Mouse (Mus musculus) midbrain, embryonic 14.5 days (tissue): ENCODE measurements around the gene Mlec. TPM values are rescaled to one million over a fixed set of nuclear protein-coding genes. Genes with fewer than 3 reads are reported as not detected.

Experiments
- ATAC-seq: fragments of 200-750 bp; cut with Nextera tagmentation; 2 replicates; pipeline ENCODE4 v1.8.0; 2017; ENCODE audit warnings: moderate number of reproducible peaks, moderate library complexity; ENCODE audit not compliant: low FRiP score, low TSS enrichment
- DNase-seq: peaks from one replicate; pipeline ENCODE4 v3.0.0-alpha.2; 2015
- H3K27ac ChIP-seq: fragments of 300-500 bp; sonication (generic); replicated peaks from 2 replicates; pipeline ENCODE4 v1.5.1; 2014; ENCODE audit warnings: mild to moderate bottlenecking, low read depth, low read length, moderate library complexity
- H3K27me3 ChIP-seq: fragments of 300-500 bp; sonication (generic); 2 replicates; pipeline ENCODE4 v1.6.1; 2014; ENCODE audit warnings: low read length, control low read depth, mixed read lengths; ENCODE audit not compliant: control insufficient read depth, insufficient read depth
- H3K36me3 ChIP-seq: fragments of 300-500 bp; sonication (generic); 2 replicates; pipeline ENCODE4 v1.6.1; 2014; ENCODE audit warnings: low read length, control low read depth; ENCODE audit not compliant: control insufficient read depth, insufficient read depth
- H3K4me1 ChIP-seq: fragments of 300-500 bp; sonication (generic); 2 replicates; pipeline ENCODE4 v1.6.1; 2014; ENCODE audit warnings: mild to moderate bottlenecking, antibody characterized with exemption, low read length, control low read depth; ENCODE audit not compliant: control insufficient read depth, insufficient read depth
- H3K4me2 ChIP-seq: fragments of 300-500 bp; sonication (generic); 2 replicates; pipeline ENCODE4 v1.6.1; 2014; ENCODE audit warnings: mild to moderate bottlenecking, low read length, moderate library complexity
- H3K4me3 ChIP-seq: fragments of 300-500 bp; sonication (generic); replicated peaks from 2 replicates; pipeline ENCODE4 v1.5.1; 2014; ENCODE audit warnings: low read depth, low read length
- H3K9ac ChIP-seq: fragments of 300-500 bp; sonication (generic); replicated peaks from 2 replicates; pipeline ENCODE4 v1.6.1; 2014; ENCODE audit warnings: mild to moderate bottlenecking, low read length, moderate library complexity
- H3K9me3 ChIP-seq: fragments of 300-500 bp; sonication (generic); 2 replicates; pipeline ENCODE4 v1.6.1; 2016; ENCODE audit warnings: low read length, control low read depth, mixed read lengths; ENCODE audit not compliant: control insufficient read depth
- WGBS: fragments of 180-500 bp; shearing (Covaris S2); extraction: QIAGEN DNeasy Blood & Tissue Kit; methylation state at CpG from one replicate; pipeline ENCODE4 v1.1.7; 2014; 5-methylcytosine and 5-hydroxymethylcytosine counted together
- polyA plus RNA-seq: library from polyadenylated mRNA; unstranded; fragments of >200 nt; fragmentation: Nextera tagmentation; extraction: Ambion mirVana; gene quantifications from 2 replicates; pipeline ENCODE4 v1.2.1, GENCODE M21; 2014

The Mlec gene
- polyA plus RNA-seq, 1 experiment from 2014 or later = 18.6 TPM

GRCm38 (mm10) chr5:115182925-115183324, 24.9 kb upstream of the Mlec start:
- peaks cover 17% of the 10 kb centered on the region for H3K4me1 ChIP-seq
- no peak for DNase-seq
- no peak for ATAC-seq

GRCm38 (mm10) chr5:115181248-115181940, 23.4 kb upstream of the Mlec start:
- WGBS = 82% methylated on average over 13 of the region's 13 CpGs
- no peak overlapping the region for H3K4me2 ChIP-seq
- H3K9me3 ChIP-seq = no peaks in the 10 kb centered on the region
- no peak for DNase-seq
- no peaks in the 10 kb centered on the region for H3K27me3 ChIP-seq
- H3K27ac ChIP-seq = no peak overlapping the region
- H3K36me3 ChIP-seq = no peaks in the 10 kb centered on the region
- H3K4me3 ChIP-seq = no peak overlapping the region
- H3K9ac ChIP-seq = no peak overlapping the region
- H3K4me1 ChIP-seq = peaks cover 11% of the 10 kb centered on the region
- no peak for ATAC-seq

More at GRCm38 (mm10) chr5:115182925-115183324, 24.9 kb upstream of the Mlec start:
- 85% methylated on average over 8 of the region's 8 CpGs for WGBS
- H3K4me2 ChIP-seq = no peak overlapping the region
- no peak overlapping the region for H3K4me3 ChIP-seq
- no peak overlapping the region for H3K27ac ChIP-seq
- H3K36me3 ChIP-seq = no peaks in the 10 kb centered on the region
- H3K9me3 ChIP-seq = no peaks in the 10 kb centered on the region
- no peaks in the 10 kb centered on the region for H3K27me3 ChIP-seq
- no peak overlapping the region for H3K9ac ChIP-seq

DNA sequence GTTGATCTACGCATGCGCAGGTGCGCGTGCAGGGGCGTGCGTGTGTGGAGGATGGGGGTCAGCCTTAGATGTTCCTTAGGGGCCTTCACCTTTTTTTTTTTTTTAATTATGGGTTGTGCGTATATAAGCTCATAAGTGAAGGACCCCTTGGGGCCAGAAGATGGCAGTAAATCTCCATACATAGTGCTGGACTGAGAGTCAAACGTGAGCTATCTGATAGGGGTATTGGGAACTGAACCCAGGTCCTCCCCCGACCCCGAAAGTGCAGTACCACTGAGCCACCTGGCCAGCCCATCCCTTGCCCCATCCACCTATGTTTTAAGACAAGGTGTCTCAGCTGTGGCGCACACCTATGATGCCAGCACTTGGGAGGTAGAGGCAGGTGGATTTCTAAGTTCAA, 21.6 kb upstream of the Mlec start:
- 92% methylated on average over 11 of the region's 11 CpGs for WGBS
- H3K4me2 ChIP-seq = no peak overlapping the region

GRCm38 (mm10) chr5:115177866-115178265, 19.9 kb upstream of the Mlec start:
- WGBS = 82% methylated on average over 6 of the region's 6 CpGs
- H3K36me3 ChIP-seq = no peaks in the 10 kb centered on the region
- no peak overlapping the region for H3K4me2 ChIP-seq
- no peak overlapping the region for H3K4me3 ChIP-seq
- no peaks in the 10 kb centered on the region for H3K4me1 ChIP-seq
- no peak for DNase-seq
- H3K27ac ChIP-seq = no peak overlapping the region
- ATAC-seq = no peak
- H3K27me3 ChIP-seq = no peaks in the 10 kb centered on the region
- H3K9me3 ChIP-seq = no peaks in the 10 kb centered on the region
- H3K9ac ChIP-seq = no peak overlapping the region

More for the DNA sequence above, 21.6 kb upstream of the Mlec start:
- no peaks in the 10 kb centered on the region for H3K9me3 ChIP-seq
- no peak for DNase-seq
- no peak overlapping the region for H3K4me3 ChIP-seq
- ATAC-seq = no peak
- H3K9ac ChIP-seq = no peak overlapping the region
- no peaks in the 10 kb centered on the region for H3K27me3 ChIP-seq
- no peaks in the 10 kb centered on the region for H3K36me3 ChIP-seq
- H3K4me1 ChIP-seq = peaks cover 8% of the 10 kb centered on the region; the same call in 1 of the 2 replicates
- no peak overlapping the region for H3K27ac ChIP-seq

GRCm38 (mm10) chr5:115174554-115174953, 16.6 kb upstream of the Mlec start:
- H3K4me2 ChIP-seq = no peak overlapping the region
- no peak overlapping the region for H3K9ac ChIP-seq
- H3K9me3 ChIP-seq = no peaks in the 10 kb centered on the region
- DNase-seq = no peak
- no peaks in the 10 kb centered on the region for H3K27me3 ChIP-seq
- H3K4me3 ChIP-seq = no peak overlapping the region
- H3K4me1 ChIP-seq = no peaks in the 10 kb centered on the region
- H3K36me3 ChIP-seq = no peaks in the 10 kb centered on the region
- H3K27ac ChIP-seq = no peak overlapping the region
- ATAC-seq = no peak
- WGBS = 95% methylated on average over 1 of the region's 1 CpGs

DNA sequence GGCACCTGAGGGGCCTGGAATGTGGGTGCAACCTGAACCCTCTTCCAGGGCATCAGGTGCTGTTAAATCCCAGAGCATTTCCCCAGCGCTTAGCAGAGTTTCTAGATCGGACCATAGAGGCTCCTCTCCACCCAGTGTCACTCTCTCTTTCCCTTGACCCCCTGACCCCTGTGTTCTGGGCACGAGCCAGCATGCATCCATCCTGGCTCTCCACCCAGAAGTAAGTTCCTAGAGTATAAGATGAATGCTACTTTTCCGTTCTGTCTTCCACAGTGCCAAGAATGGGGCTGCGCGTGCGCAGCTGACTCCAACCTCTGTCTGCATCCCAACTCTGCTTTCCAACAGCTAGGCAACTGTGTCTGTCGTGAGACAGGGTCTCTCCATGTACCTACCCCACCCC, 12.2 kb upstream of the Mlec start:
- Histone ChIP-seq H3K9ac (no peak overlapping the region), H3K4me2 (no peak overlapping the region), H3K27ac (no peak overlapping the region), H3K9me3 (no peaks in the 10 kb centered on the region), H3K27me3 (no peaks in the 10 kb centered on the region), H3K4me3 (no peak overlapping the region), H3K36me3 (no peaks in the 10 kb centered on the region), H3K4me1 (0 out of 2 replicates have a peak, but pooled peaks cover 5% of the 10 kb centered on the region)
- DNase-seq (no peak), ATAC-seq (no peak)
- WGBS = 81% methylated on average over 8 of the region's 8 CpGs

- no peaks in the 10 kb centered on the region for H3K27me3 ChIP-seq
- 48% methylated on average over 27 of the region's 27 CpGs for WGBS
- H3K4me2 ChIP-seq = no peak overlapping the region
- H3K36me3 ChIP-seq = no peaks in the 10 kb centered on the region
- no peak overlapping the region for H3K27ac ChIP-seq
- H3K4me3 ChIP-seq = no peak overlapping the region
- 0 out of 2 replicates have a peak, but pooled peaks cover 5% of the 10 kb centered on the region for H3K4me1 ChIP-seq
- ATAC-seq (no peak), DNase-seq (no peak)
- no peaks in the 10 kb centered on the region for H3K9me3 ChIP-seq
- no peak overlapping the region for H3K9ac ChIP-seq
These were observed 10.8 kb upstream of the Mlec start for GRCm38 (mm10) chr5:115168641-115169415.

DNA sequence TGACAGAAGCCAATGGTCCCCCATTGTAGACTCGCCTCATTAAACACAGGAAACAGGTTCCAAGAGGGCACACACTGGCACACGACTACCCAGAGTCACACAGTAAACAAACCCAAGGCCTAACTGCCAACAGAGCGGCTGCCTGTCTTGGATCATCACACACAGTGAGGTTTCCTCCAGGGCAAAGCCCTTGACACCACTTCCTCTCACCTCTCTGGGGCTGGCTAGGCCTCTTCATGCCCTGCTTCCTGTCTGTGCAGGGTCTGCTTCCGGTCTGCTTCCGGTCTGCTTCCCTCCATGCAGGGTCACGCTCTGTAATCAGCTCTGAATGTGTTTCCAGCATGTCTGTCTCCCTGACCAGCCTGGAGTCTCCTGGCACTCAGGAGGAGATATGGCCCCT, 9.4 kb upstream of the Mlec start:
- Histone ChIP-seq H3K9me3 (no peaks in the 10 kb centered on the region), H3K9ac (no peak overlapping the region), H3K4me2 (no peak overlapping the region), H3K27me3 (no peaks in the 10 kb centered on the region), H3K4me1 (0 out of 2 replicates have a peak, but pooled peaks cover 5% of the 10 kb centered on the region), H3K36me3 (no peaks in the 10 kb centered on the region), H3K27ac (no peak overlapping the region), H3K4me3 (no peak overlapping the region)
- WGBS = 84% methylated on average over 6 of the region's 6 CpGs
- DNase-seq = no peak
- no peak for ATAC-seq
